Mouse (Mus musculus): ENCODE measurements around the gene Timp3.
A peak's percentile ranks its signal among the peaks of the same experiment; 100 is the strongest.

GRCm38 (mm10) chr10:86331681-86332281, 31.6 kb downstream of the Timp3 start:
- TF ChIP-seq POLR2A (IDR thresholded peaks at IDR 0.05; ENCODE audit: insufficient read depth, low read depth, low read length) (peak; percentile 28; the same call in 1 of the 2 replicates), CTCF (IDR thresholded peaks at IDR 0.05) (no peak), EP300 (IDR thresholded peaks at IDR 0.05; ENCODE audit: insufficient read depth, low read depth, low read length) (peak; percentile 45; the same call in 1 of the 2 replicates)

Measured in heart, adult 2 months (tissue).